Mouse (Mus musculus): ENCODE measurements at regions not wholly inside any gene's neighbourhood (a gene's known extent, or its start where the extent isn't known, plus 50 kb on each side); places are given as distances from the start of the nearest gene placed in this dataset.

DNA sequence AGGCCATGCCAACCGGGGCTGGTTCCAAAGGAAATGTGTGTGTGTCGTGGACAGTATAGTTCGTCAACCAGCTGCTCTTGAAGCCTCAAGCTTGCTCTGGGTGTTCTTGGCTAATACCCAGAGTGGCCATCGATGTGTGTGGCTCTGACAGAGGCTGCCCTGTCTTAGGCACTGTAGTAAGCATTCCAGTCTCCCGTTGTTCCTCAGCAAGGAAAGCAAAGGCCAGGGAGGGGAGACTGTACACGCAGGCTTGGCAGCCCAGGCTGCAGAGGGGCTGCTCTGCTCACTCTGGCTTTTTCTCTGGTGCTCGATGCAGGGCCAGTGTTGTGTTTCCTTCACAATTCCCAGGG is 106.1 kb upstream of the Unc5b start:
- no peak for ATAC-seq (ENCODE audit: low TSS enrichment)

DNA sequence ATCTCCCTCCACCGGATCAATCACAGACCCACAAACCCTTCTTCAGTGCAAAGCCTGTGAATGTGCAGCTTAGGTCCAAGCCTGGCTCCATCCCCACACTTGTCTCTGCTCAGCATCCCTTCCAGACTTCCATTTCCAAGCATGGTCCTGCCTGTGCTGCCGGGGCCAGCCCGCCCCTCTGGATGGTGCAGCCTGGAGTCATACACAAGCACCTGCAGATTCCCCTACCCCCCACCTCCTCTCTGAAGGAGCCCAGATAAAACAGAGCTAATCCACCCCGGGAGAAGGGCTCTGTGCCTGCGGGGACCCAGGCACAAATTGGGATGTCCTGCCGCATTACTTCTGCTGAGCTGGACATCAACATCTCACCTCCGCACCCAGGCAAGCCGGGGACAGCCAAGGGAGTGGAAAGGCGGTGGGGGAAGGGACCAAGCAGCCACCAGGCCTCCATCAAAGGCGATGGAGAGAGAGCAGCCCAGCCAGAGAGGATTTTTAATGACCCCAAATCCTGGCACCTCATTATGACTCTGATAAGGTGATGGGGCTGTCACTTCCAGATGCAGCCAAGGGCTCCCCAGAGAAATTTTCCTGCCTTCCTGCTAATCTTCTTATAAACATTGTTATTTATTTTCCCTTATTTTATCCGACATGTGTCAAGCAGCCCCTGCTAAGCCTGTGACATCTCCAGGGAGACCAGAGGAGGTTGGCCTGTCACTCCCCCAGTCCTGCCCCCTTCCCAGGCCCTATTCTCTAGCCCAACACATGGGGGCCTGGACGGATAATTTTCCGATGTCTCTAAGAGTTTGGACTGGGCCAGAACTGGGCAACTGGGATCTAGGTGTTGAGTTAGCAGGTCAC is 105.5 kb upstream of the Unc5b start:
- ATAC-seq (ENCODE audit: low TSS enrichment): no peak

DNA sequence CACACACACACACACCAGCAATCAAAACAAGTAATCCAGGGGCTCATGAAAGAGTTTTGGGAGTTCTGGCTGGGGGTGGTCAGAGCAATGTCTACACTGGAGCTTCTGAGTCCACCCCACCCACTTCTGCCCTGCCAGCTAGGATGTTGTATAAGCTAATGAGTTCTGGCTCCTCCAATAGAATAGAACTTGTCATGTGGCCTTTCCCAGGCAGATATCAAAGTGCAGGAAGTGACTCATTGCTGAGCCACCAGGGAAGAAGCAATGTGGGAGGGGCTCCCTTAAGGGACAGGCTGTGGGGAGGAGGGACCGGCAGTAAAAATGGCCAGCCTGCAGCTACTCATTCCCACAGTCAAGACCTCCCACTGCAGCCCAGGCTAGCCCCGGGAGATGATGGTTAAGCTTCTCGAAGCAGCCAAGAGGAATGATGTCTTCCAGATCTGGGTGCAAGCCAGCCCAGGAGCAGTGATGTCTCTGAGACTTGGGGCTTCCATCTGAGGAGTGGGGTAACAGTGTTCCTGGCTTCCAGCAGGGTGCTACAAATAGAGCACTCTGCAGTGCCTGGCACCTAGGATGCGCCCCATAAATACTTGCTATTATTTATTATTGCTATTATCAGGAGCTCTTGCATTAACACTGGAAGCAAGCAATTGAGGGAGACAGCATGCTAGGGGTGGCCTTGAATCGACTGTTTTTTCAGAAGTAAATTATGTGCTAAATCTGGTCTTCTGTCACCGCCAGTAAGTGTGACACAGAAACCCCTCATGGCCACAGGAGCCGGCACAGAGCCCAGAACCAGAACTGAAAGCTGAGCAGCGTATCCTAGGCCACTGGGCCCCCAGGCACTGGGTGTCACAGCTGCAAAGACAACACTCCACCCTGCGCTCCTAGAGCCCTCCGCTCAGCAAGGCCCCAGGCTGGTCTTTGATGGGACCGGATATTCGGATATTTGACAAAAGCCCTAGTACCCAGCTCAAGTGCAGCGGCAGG is 103.2 kb upstream of the Unc5b start:
- peak; percentile 89 for ATAC-seq (ENCODE audit: low TSS enrichment)

DNA sequence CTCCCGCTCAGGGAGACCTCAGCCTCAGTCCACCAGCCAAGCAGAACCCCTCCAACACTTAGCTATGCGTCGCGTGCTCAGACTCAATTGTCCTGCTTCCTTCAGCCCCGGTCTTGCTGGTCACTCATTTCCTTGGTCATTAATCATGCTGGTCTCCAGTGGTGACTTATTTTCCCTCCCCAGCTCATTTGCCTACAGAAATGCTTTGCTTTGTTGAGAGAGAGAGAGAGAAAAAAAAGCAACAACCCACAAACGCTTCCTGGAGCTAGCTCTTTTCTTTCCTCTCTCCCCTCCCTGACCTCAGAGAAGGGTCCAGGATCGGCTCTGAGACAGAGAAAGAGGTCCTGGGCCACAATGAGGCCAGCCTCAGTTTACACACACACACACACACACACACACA is 102.5 kb upstream of the Unc5b start:
- no peak for ATAC-seq (ENCODE audit: low TSS enrichment)

DNA sequence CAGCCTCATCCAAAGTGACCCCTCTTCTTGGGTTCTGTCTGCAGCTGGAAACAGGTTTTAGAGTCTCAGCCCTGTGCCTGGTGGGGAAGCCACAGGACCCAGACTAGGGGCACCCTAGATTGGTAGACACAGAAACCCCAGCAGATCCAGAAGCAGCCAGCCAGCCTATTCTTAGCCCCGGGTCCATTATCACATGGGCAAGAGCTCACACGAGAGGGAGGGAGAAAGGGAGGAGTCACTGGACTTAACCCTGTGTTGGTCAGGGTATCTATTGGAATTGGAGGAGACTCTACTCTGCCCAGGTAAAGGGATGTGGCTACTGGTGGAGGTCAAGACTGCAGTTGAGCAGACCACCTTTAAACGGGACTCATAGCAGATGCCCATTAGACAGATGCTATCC is 101.5 kb upstream of the Unc5b start:
- ATAC-seq (ENCODE audit: low TSS enrichment): no peak; the same call in 1 of the 2 replicates

DNA sequence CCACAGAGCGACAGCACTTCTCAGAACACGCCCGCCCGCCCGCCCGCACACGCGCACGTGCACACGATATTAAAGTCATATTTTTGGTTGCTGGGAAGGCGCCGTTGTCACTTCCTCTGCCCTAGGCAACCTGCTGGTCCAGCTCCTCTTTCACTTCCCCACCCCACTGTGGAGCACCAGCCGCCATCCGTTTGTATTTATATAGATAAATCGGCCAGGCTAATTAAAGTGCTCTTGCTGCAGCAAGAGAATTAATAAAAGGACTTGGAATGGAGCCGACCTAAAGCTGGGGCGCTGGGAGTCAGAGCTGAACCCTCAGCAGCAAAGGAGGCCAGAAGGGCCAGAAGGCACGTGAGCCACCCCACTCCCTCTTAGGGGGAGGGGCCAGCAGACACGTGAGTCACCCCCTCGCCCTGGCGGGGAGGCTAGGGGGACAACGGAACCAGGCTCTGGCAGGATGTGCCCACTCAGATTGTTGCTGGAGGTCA is 100.6 kb upstream of the Unc5b start:
- no peak for ATAC-seq (ENCODE audit: low TSS enrichment)

DNA sequence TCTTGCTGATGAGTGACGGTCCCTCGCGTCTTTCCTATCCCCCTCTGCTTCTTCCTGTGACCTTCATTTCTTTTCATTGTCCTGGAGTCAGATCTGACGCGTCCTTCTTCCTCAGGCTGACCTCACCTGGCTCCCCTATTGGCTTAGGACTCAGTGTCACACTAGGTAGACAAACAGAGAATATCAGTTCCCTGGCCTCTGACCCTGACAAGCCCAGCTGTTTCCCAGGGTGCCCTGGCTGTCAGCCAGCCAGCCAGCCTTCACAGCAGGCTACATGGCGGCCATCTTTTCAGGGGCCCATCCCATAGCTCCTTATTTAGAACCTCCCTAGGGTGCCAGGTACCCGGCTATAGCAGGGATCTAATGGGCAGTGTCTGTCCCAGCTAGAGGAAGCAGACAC is 97.3 kb upstream of the Unc5b start:
- no peak for ATAC-seq (ENCODE audit: low TSS enrichment)

DNA sequence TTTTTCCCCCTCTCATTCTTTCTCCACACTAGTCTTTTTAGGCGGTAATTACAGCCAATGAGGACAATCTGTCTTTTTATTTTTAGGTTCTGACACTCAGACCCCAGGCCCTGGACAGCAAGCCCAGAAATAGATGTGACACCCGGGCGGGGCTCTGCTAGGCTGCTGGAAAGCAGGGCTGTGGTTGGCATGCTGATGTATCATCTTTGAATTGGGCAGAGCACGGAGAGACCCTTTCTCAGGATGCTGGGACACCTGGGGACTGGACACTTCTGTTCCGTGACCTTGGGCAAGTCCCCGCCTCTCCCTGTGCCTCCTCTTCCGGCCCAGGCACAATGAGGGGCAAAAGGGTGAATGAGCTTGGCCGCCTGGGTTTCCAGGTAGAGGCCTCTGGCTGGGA is 96.8 kb upstream of the Unc5b start:
- no peak for ATAC-seq (ENCODE audit: low TSS enrichment)

DNA sequence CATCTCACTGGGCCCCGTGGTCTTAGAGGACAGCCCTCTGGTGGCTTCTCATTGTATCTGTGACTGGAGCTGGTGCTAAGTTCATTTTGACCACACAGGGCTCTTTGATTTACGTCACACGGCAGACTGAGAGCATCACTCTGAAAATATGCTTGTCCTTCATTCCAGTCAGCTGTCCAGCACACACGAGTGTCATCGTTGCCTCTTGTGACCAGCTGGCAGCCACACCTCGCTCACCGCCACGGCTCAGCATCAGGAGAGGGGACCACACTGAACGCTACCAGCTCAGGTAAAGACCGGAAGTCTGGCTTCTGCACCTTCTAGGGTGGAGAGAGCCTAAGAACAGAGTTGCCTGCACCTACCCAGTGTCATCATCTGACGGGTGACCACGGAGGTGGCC is 95.3 kb upstream of the Unc5b start:
- no peak for ATAC-seq (ENCODE audit: low TSS enrichment)

DNA sequence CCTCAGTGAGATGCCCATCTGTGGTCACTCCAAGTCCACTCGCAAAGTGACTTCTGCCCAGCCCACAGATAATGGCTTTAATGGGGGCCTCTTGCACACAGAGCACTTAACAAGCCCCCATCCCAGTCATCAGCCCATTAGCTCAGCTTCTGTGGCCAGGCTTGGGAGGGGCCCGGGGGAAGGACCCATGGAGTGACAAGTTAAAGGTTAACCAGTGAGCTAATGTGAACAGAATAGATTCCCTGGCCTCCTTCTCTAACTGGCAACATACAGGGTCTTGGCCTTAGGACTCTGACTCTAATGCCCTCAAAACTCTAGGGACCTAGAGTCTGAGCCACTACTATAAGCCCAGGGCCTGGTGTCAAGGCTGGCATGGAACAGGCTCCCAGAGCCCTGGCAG is 94.3 kb upstream of the Unc5b start:
- ATAC-seq (ENCODE audit: low TSS enrichment): no peak

DNA sequence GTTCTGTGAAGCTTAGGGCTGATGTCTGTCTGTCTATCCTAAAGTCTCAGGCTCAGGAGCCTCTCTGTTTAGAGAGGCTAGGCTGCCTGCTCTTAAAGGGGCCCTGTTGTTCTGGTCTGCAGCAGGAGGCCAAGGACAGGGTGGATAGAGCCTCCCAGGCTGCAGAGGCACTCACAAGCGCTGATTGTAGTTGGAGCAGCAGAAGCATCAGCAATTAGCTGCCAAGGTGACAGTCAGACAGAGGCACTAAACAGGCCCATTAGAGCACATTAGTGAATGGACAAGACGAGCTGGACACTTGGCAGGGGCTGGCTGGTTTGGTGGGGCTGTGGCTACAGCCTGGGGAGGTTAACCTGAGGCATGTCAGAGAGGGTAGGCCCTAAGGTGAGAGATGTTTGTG is 93.8 kb upstream of the Unc5b start:
- no peak for ATAC-seq (ENCODE audit: low TSS enrichment)

DNA sequence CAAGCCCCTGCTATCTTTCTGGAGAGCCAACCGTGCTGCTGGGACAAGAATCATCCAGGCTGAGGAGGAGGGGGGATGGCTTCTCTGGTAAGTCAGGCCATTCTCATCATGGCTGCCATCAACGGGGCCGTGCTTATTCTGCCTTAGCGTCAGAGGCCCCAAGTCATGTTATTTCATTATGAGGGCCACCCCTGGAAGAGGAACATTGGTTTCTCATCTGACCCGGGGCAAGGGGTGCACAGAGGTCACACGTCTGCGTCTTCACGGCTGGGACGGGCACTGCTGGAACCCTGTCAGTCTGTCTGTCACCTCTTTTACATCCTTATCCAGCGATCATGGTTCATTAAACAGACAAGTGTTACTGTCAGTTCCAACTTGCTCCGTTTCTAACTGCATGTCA is 92.4 kb upstream of the Unc5b start:
- ATAC-seq (ENCODE audit: low TSS enrichment): no peak

DNA sequence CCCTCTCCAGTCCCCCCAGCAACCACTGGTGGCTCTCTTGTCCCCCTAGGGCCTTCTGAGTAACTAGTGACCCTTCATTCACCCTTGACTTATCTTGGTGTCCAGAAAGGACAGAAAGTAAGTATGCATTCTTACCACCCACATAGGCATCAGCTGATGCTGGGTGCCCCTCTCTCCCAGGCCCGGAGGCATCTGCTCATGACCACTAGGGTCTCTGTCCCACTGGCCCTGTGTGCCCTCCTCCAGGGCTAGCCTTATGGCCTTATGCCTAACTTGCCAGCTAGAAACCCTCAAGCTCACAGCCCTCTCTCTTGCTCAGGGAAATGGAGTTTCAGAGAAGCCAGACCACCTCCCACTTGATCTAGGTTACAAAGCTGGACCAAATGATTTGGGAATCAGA is 89.2 kb upstream of the Unc5b start:
- ATAC-seq (ENCODE audit: low TSS enrichment): no peak

DNA sequence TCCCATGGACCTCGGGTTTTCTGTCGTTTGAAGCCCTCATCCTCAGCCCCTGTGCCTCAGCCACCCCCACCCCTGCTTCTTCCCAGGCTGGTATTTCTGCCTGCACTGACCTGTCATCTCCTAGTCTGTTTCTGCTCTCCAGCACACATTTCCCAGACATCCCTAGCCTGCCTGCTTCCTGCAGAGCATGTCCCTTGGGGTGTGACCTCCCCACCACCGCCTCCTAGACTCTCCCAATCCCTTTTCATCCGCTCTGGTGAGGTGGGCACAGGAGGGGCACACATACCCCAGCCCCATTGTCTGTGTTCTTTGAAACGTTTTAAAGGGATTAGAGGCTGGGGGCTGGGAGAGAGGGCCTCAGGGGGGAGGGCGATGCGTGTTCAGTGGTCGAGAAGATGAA is 86.6 kb upstream of the Unc5b start:
- no peak for ATAC-seq (ENCODE audit: low TSS enrichment)

DNA sequence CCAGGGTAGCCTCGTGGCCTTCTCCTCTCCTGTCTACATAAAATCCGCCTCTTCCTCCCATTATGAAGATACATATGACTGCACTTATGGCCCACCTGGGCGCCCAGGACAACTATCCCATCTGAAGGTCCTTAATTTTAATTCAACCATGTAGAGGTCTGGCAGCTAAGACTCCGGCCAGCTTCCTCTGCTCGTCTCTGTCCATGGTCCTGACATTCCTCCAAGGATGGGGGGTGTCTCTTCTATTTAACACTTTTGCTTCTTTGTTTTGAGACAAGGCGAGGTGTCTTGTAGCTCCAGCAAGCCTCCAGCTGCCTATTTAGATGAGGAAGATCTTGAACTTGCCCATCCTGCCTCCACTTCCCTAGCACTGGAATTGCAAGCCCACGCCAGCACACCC is 83.0 kb upstream of the Unc5b start:
- ATAC-seq (ENCODE audit: low TSS enrichment): no peak

DNA sequence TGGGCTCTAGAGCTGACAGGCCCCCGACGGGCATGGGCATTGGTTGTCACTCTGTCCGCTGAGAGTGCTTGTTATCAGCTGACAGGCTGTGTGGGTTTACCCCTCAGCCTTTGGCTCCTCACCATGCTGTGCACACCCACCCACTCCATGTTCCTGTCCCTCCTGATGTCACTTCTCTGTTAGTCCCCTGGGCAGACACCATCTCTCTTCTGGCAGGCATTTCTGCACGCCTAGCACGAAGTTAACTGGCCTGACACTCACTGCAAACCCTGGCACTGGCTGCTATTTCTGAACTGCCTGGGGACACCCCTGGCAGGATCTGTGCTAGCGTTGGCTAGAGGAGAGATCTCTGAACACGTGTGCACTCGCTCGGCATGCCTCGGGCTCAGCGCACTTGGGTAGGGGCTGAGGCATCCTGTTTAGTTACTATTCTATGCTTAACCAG is 82.1 kb upstream of the Unc5b start:
- peak; percentile 70 for ATAC-seq (ENCODE audit: low TSS enrichment)

DNA sequence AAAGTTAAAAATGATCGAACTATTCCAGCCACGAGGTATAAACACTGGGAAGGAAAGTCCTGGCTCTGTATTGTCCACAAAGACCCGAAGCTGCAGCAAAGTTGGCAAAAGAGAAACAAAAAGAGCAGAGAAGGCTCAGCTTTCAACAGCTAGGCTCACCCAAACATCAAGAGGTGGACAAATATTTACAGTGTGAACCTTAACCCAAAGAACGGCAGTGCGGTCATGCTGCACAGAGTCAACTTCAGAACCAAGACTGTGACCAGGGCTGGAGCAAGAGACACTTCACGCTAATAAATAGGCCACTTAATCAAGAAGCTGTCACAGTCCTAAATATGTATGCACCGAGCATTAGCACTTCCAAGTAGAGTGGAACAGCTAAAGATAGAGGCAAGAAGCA is 73.0 kb upstream of the Unc5b start:
- no peak for ATAC-seq (ENCODE audit: low TSS enrichment)

DNA sequence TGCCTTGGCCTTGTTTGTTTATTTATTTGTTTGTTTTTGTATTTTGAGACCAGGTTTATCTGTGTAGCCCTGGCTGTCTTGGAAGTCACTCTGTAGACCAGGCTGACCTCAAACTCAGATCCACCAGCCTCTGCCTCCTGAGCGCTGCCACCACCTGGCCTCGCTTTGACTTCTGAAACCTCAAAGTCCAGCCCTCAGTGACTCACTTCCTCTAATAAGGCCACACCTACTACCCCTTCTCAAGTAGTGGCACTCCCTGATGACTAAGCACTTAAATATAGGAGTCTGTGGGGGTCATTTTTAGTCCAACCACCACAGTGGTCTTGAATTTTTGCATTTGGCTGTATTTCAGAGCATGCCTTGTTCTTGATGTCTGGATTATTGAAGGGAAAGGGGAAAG is 69.6 kb upstream of the Unc5b start:
- ATAC-seq (ENCODE audit: low TSS enrichment): no peak

DNA sequence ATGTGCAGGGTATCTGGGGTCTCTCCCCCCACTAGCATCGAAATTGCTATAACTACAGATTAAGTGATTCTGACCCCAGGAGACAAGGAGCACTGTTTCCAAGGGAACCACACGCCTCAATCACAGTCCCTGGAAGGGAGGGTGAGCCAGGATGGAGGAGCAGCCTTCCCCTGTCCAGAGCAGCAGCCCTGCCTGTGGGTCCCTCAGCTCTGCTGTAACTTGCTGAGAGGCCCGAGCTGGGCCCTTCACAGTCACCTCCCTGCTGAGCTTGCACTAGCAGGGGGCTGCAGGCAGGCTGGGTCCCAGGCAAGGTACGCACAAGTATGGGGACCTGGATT is 62.4 kb upstream of the Unc5b start:
- ATAC-seq (ENCODE audit: low TSS enrichment): no peak

DNA sequence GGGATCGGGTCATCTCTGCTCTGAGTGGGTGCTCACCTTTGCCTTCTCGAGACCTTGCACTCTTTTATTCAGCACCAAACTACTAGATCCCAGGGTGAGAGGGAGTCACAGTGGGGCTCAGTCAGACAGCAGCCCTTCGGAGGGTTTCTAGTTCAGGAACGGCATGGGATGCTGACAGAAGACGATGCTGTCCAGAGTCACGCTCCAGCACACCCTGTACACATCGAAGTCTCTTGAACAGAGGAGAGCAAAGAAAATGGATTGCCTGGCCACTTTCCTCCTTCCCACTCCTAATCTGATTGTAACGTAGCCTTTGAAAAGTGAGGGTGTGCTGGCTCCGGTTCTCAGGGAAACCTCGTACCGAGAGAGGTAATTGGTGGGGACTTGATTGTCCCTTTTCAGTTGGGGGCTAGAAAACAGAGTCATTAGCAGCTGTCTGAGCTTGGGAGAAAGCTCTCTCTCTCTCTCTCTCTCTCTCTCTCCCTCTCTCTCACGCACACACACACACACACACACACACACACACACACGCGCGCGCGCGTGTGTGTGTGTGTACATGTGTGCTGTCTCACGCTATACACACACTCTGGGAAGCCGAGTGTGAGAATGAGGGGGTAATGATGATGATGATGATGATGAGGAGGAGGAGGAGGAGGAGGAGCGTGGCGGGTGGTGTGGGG is 61.9 kb upstream of the Unc5b start:
- no peak for ATAC-seq (ENCODE audit: low TSS enrichment)

DNA sequence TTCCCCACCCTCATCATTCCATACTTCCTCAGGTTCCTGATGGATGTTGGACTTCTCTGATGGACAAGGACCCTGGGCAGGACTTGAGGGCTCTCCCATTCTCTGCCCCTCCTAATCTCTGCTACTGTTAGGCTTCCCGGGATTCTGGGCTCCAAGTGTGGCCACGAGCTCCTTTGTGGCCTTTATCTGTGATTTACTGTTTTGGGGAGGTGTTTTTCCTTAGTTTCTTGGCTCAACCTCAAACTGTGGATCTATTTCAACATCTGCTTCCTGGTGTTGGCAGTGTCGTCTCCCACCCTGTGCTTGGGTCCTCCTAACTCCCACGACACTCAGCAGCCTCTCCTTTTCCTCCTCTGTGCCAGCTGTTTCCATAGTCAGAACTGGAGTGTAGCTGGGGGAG is 61.3 kb upstream of the Unc5b start:
- ATAC-seq (ENCODE audit: low TSS enrichment): no peak

DNA sequence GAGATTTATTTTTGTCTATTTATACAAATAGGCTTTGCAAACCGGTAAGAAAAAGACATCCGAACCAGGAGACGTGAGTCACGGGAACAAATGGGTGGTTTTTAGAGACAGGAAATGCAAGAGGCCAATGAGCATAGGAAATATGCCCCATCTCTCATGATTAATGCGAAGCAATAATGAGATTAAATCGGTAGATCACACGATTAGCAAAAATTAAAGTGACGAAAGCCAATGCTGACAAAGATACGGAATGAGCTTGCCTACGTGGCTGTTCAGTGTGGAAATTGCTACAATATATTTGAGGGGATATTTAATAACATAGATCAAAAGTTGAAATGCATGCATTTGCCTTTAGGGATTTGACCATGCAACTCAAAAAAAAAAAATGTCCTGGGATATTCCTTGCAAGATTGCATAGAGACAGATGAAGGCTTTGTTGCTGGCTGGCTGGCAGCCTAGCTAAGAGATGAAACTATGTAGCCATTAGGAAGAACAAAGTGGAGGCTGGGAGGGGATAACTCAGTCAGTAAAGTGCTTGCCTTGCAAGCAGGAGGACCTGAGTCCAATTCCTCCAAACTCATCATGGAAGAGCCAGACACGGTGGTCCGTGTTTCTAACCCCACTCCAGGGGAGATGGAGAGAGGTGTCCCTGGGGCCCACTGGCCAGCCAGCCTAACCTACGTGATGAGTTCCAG is 60.2 kb upstream of the Unc5b start:
- no peak for ATAC-seq (ENCODE audit: low TSS enrichment)
